Mouse (Mus musculus) olfactory bulb, adult 2 months (tissue): Measurements from ENCODE around the gene Tox2.

Source experiments
- CTCF ChIP-seq: fragments of 200-500 bp; IDR thresholded peaks from 2 replicates; pipeline ENCODE4 v1.5.1; 2012; ENCODE audit warnings: low read depth, mild to moderate bottlenecking, low read length, moderate library complexity; ENCODE audit not compliant: insufficient read depth
- POLR2A ChIP-seq: fragments of 200-500 bp; IDR thresholded peaks from 2 replicates; pipeline ENCODE4 v1.6.1; 2012; ENCODE audit warnings: mild to moderate bottlenecking, low read depth, low read length, moderate library complexity; ENCODE audit not compliant: insufficient read depth

- no peak for TF ChIP-seq CTCF
- no peak for TF ChIP-seq POLR2A
These were observed 150.8 kb downstream of the Tox2 start for GRCm38 (mm10) chr2:163353731-163354130.
